Comparison of ENCODE assay signal across 12 mouse cellular contexts in the genomic region with DNA sequence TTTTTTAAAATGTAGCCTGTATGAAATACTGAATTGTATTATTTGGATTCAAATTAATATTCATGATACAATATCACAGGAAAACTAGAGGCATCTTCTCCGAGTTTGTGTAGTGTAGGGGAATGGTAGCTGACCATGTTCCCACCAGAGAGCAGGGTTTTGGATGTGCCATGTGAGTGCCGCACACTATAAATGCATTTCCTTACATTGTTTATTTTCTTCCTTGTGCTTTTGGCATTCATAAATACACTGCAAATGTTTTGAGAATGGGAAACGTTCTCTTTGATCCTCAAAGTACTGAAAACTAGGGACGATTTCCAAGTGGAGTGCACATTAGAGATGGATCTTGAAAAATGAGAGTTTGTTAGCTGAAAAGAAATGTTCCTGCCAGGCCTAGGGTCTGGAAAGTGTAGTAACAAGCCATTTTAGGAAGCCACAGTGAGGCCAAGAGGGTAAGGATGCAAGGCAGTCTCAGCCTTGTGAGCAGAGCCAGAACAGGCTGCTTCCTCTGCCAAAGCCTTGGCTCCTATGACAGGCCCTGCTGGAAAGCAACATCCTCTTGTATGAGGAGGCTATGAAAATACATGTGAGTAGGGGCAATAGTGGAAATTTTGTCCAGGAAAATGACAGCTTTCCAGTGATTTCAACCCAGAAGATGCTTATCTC.
DNase-seq lines count a peak whose midpoint lies in the region; ATAC-seq and TF ChIP-seq lines count a peak whose summit lies in the region.
"Had no signal": no experiment of that assay in that cellular context is flagged by ENCODE, and none has a peak within 500 bp of the region (broad histone marks: within the 10 kb centered on the region; RNA-seq: fewer than 3 reads in every experiment).

No protein-coding gene starts in this region.

- peak overlapping the region; percentile 55 for H3K27ac ChIP-seq in lung, embryonic 16.5 days (ENCODE audit: low read length)
- H3K27ac ChIP-seq: heart, adult 2 months; hindbrain, embryonic 15.5 days had no signal

- DNase-seq in adrenal gland, postnatal 10 days = peak; percentile 12
- no peak for DNase-seq in adrenal gland, postnatal 25 days
- DNase-seq in heart, postnatal 4 days = peak; percentile 14
- no peak for DNase-seq in heart, postnatal 36 days
- no peak for DNase-seq in lung, adult 2 months
- DNase-seq in lung, postnatal 4 days = peak; percentile 17 to 45
- DNase-seq in left cerebral cortex, postnatal 25 days (ENCODE audit: low spot score in 2 of 2) = no peak
- DNase-seq: cerebellum, adult 8-10 months had no signal

- peak; percentile 93 for ATAC-seq in lung, embryonic 16.5 days (ENCODE audit: low read depth)

- TF ChIP-seq CTCF in lung, adult 2 months (IDR thresholded peaks at IDR 0.05; ENCODE audit: insufficient read depth, low read length) = no peak

- 41% methylated on average over 4 of the region's 4 CpGs for WGBS in lung, embryonic 16.5 days
- 39% methylated on average over 4 of the region's 4 CpGs for WGBS in lung, adult 2 months

- H3K4me2 ChIP-seq in lung, embryonic 16.5 days (ENCODE audit: low read depth, low read length) = no peak overlapping the region
- H3K4me2 ChIP-seq: hindbrain, embryonic 15.5 days had no signal

- H3K4me3 ChIP-seq in lung, embryonic 16.5 days (ENCODE audit: low read length) = no peak overlapping the region
- H3K4me3 ChIP-seq in lung, adult 2 months (replicated peaks; ENCODE audit: extremely low read depth, low read depth, low read length) = no peak overlapping the region
- H3K4me3 ChIP-seq: erythroblast, embryonic 14.5 days; heart, adult 2 months; hindbrain, embryonic 15.5 days had no signal

- no peaks in the 10 kb centered on the region for H3K27me3 ChIP-seq in lung, embryonic 16.5 days (ENCODE audit: control insufficient read depth, insufficient read depth, low read depth, low read length)
- H3K27me3 ChIP-seq: hindbrain, embryonic 15.5 days had no signal

- H3K4me1 ChIP-seq in lung, embryonic 16.5 days (replicated peaks; ENCODE audit: control insufficient read depth, insufficient read depth, low read length) = peaks cover 10% of the 10 kb centered on the region
- no peaks in the 10 kb centered on the region; the same call in 1 of the 2 replicates for H3K4me1 ChIP-seq in lung, adult 2 months (ENCODE audit: control insufficient read depth, insufficient read depth, low read length)
- H3K4me1 ChIP-seq: hindbrain, embryonic 15.5 days had no signal

- no peak for TF ChIP-seq POLR2A in lung, adult 2 months (IDR thresholded peaks at IDR 0.05; ENCODE audit: borderline replicate concordance, extremely low read depth, low read depth, low read length)

- H3K36me3 ChIP-seq in lung, embryonic 16.5 days (ENCODE audit: control insufficient read depth, insufficient read depth, low read length) = no peaks in the 10 kb centered on the region
- H3K36me3 ChIP-seq: hindbrain, embryonic 15.5 days had no signal

- peak overlapping the region; percentile 20; the same call in 1 of the 2 replicates for H3K9ac ChIP-seq in lung, embryonic 16.5 days (ENCODE audit: low read length)
- H3K9ac ChIP-seq: hindbrain, embryonic 15.5 days had no signal

- no peaks in the 10 kb centered on the region for H3K9me3 ChIP-seq in lung, embryonic 16.5 days (ENCODE audit: control insufficient read depth, low read length)
- H3K9me3 ChIP-seq: hindbrain, embryonic 15.5 days had no signal

- intact Hi-C loops in heart, postnatal 36 days (cut with DNase I) = no loop called here
- intact Hi-C loops in left cerebral cortex, postnatal 25 days (cut with DNase I) = no loop called here

Comparison
In these comparisons a context has a peak if more than half of its experiments do, and no peak if none do; other contexts are left out.
1. DNase-seq: peak in adrenal gland, postnatal 10 days (single experiment), heart, postnatal 4 days (single experiment) and lung, postnatal 4 days (2 of 2); none in adrenal gland, postnatal 25 days (single experiment), heart, postnatal 36 days (0 of 2), lung, adult 2 months (single experiment) and left cerebral cortex, postnatal 25 days (0 of 2).